Comparison of ENCODE assay signal across 11 mouse cellular contexts in genomic region chr19:5940656-5941055, GRCm38 (mm10). TPM values are rescaled to one million over a fixed set of nuclear protein-coding genes. Genes with fewer than 3 reads are reported as not detected.
DNase-seq lines count a peak whose midpoint lies in the region; ATAC-seq lines count a peak whose summit lies in the region.
"Had no signal": no experiment of that assay in that cellular context is flagged by ENCODE, and none has a peak within 500 bp of the region (broad histone marks: within the 10 kb centered on the region; RNA-seq: fewer than 3 reads in every experiment).

No protein-coding gene starts in this region.

- H3K4me1 ChIP-seq in hindbrain, embryonic 15.5 days (replicated peaks) = peaks cover 29% of the 10 kb centered on the region
- H3K4me1 ChIP-seq in hindbrain, embryonic 12.5 days = peaks cover 13% of the 10 kb centered on the region
- peaks cover 25% of the 10 kb centered on the region for H3K4me1 ChIP-seq in forebrain, embryonic 15.5 days

- H3K27me3 ChIP-seq in hindbrain, embryonic 15.5 days = no peaks in the 10 kb centered on the region
- H3K27me3 ChIP-seq in hindbrain, embryonic 12.5 days = no peaks in the 10 kb centered on the region
- H3K27me3 ChIP-seq in forebrain, embryonic 15.5 days = no peaks in the 10 kb centered on the region

- peak overlapping the region; percentile 53 for H3K27ac ChIP-seq in hindbrain, embryonic 15.5 days (replicated peaks)
- no peak overlapping the region for H3K27ac ChIP-seq in hindbrain, embryonic 12.5 days
- H3K27ac ChIP-seq in forebrain, embryonic 15.5 days (replicated peaks) = peak overlapping the region; percentile 68
- H3K27ac ChIP-seq: liver, embryonic 14.5 days had no signal

- no peak for ATAC-seq in hindbrain, embryonic 15.5 days (ENCODE audit: low FRiP score, low read depth)
- ATAC-seq in hindbrain, embryonic 12.5 days (ENCODE audit: low FRiP score) = no peak
- no peak for ATAC-seq in forebrain, embryonic 15.5 days (replicated peaks)

- peak; percentile 49 for DNase-seq in cerebellum, adult 11-12 months
- DNase-seq in cerebellum, adult 11 months = no peak
- peak; percentile 77 for DNase-seq in 3134 (ENCODE audit: extremely low read depth, insufficient read length, low spot score)
- no peak for DNase-seq in natural killer cell, adult 2 months (ENCODE audit: low spot score in 2 of 2)
- no peak for DNase-seq in frontal cortex, postnatal 36 days (ENCODE audit: low spot score in 2 of 2)
- DNase-seq: embryo, embryonic 11 days had no signal

- H3K36me3 ChIP-seq in hindbrain, embryonic 15.5 days = no peaks in the 10 kb centered on the region
- H3K36me3 ChIP-seq in hindbrain, embryonic 12.5 days = peaks cover 24% of the 10 kb centered on the region
- no peaks in the 10 kb centered on the region for H3K36me3 ChIP-seq in forebrain, embryonic 15.5 days

- no peak overlapping the region for H3K9ac ChIP-seq in hindbrain, embryonic 15.5 days
- no peak overlapping the region for H3K9ac ChIP-seq in hindbrain, embryonic 12.5 days
- H3K9ac ChIP-seq in forebrain, embryonic 15.5 days (replicated peaks) = no peak overlapping the region
- H3K9ac ChIP-seq: liver, embryonic 14.5 days had no signal

- no peaks in the 10 kb centered on the region for H3K9me3 ChIP-seq in hindbrain, embryonic 15.5 days
- no peaks in the 10 kb centered on the region for H3K9me3 ChIP-seq in hindbrain, embryonic 12.5 days (replicated peaks)
- H3K9me3 ChIP-seq in forebrain, embryonic 15.5 days = no peaks in the 10 kb centered on the region

- H3K4me3 ChIP-seq in hindbrain, embryonic 15.5 days = no peak overlapping the region
- no peak overlapping the region for H3K4me3 ChIP-seq in hindbrain, embryonic 12.5 days
- no peak overlapping the region for H3K4me3 ChIP-seq in forebrain, embryonic 15.5 days

- WGBS in hindbrain, embryonic 15.5 days = 89% methylated on average over 10 of the region's 10 CpGs
- 91% methylated on average over 10 of the region's 10 CpGs for WGBS in hindbrain, embryonic 12.5 days
- WGBS in forebrain, embryonic 15.5 days = 90% methylated on average over 10 of the region's 10 CpGs

- H3K4me2 ChIP-seq in hindbrain, embryonic 15.5 days = no peak overlapping the region
- no peak overlapping the region for H3K4me2 ChIP-seq in hindbrain, embryonic 12.5 days (replicated peaks)
- H3K4me2 ChIP-seq in forebrain, embryonic 15.5 days (replicated peaks) = no peak overlapping the region

RNA-seq across cellular contexts. Expression of gene Cdc42ep2, which starts 16.0 kb away (rescaled TPM):
- polyA plus RNA-seq in hindbrain, embryonic 15.5 days (2015; fragmentation: Nextera tagmentation; extraction: Ambion mirVana) = 19.0 and 20.3 TPM in 2 replicates
- 5.1 and 6.1 TPM in 2 replicates for polyA plus RNA-seq in hindbrain, embryonic 12.5 days (2016; fragmentation: Nextera tagmentation; extraction: Ambion mirVana)
- polyA plus RNA-seq in forebrain, embryonic 15.5 days (2015; fragmentation: Nextera tagmentation; extraction: Ambion mirVana) = 9.1 and 10.1 TPM in 2 replicates

RNA-seq across cellular contexts. Expression of gene Pola2, which starts 23.3 kb away (rescaled TPM):
- 26.7 and 28.1 TPM in 2 replicates for polyA plus RNA-seq in hindbrain, embryonic 15.5 days (2015; fragmentation: Nextera tagmentation; extraction: Ambion mirVana)
- polyA plus RNA-seq in hindbrain, embryonic 12.5 days (2016; fragmentation: Nextera tagmentation; extraction: Ambion mirVana) = 47.4 and 49.2 TPM in 2 replicates
- polyA plus RNA-seq in forebrain, embryonic 15.5 days (2015; fragmentation: Nextera tagmentation; extraction: Ambion mirVana) = 35.5 and 36.2 TPM in 2 replicates

RNA-seq across cellular contexts. Expression of gene Dpf2, which starts 27.8 kb away (rescaled TPM):
- 111 and 113 TPM in 2 replicates for polyA plus RNA-seq in hindbrain, embryonic 15.5 days (2015; fragmentation: Nextera tagmentation; extraction: Ambion mirVana)
- 161 and 177 TPM in 2 replicates for polyA plus RNA-seq in hindbrain, embryonic 12.5 days (2016; fragmentation: Nextera tagmentation; extraction: Ambion mirVana)
- polyA plus RNA-seq in forebrain, embryonic 15.5 days (2015; fragmentation: Nextera tagmentation; extraction: Ambion mirVana) = 120 and 137 TPM in 2 replicates

RNA-seq across cellular contexts. Expression of gene Slc22a20, which starts 45.3 kb away (rescaled TPM):
- not detected in 2 replicates for polyA plus RNA-seq in hindbrain, embryonic 15.5 days (2015; fragmentation: Nextera tagmentation; extraction: Ambion mirVana)
- polyA plus RNA-seq in hindbrain, embryonic 12.5 days (2016; fragmentation: Nextera tagmentation; extraction: Ambion mirVana) = not detected in 2 replicates
- not detected in 2 replicates for polyA plus RNA-seq in forebrain, embryonic 15.5 days (2015; fragmentation: Nextera tagmentation; extraction: Ambion mirVana)
- polyA plus RNA-seq: intestine, embryonic 14.5 days had no signal

RNA-seq across cellular contexts. Expression of gene Tigd3, which starts 46.7 kb away (rescaled TPM):
- polyA plus RNA-seq in hindbrain, embryonic 15.5 days (2015; fragmentation: Nextera tagmentation; extraction: Ambion mirVana) = 10.7 and 11.7 TPM in 2 replicates
- 11.0 and 11.3 TPM in 2 replicates for polyA plus RNA-seq in hindbrain, embryonic 12.5 days (2016; fragmentation: Nextera tagmentation; extraction: Ambion mirVana)
- 12.9 and 14.3 TPM in 2 replicates for polyA plus RNA-seq in forebrain, embryonic 15.5 days (2015; fragmentation: Nextera tagmentation; extraction: Ambion mirVana)

Comparison
In these comparisons a context has a peak if more than half of its experiments do, and no peak if none do; other contexts are left out.
1. DNase-seq: peak in cerebellum, adult 11-12 months (single experiment) and 3134 (single experiment); none in cerebellum, adult 11 months (single experiment), natural killer cell, adult 2 months (0 of 2) and frontal cortex, postnatal 36 days (0 of 2).